Mouse (Mus musculus) stomach, postnatal 0 days (tissue): ENCODE measurements around the gene Golga4.

Source experiments
- CTCF ChIP-seq: IDR thresholded peaks from 2 replicates; pipeline ENCODE4 v1.5.1; 2016; ENCODE audit warnings: antibody characterized with exemption, low read depth, mild to moderate bottlenecking, moderate library complexity
- EP300 ChIP-seq: optimal IDR thresholded peaks from 2 replicates; pipeline ENCODE3; 2016; ENCODE audit warnings: antibody characterized with exemption

- TF ChIP-seq CTCF (no peak), EP300 (no peak)
Measured at GRCm38 (mm10) chr9:118507552-118507951, 1.5 kb downstream of the Golga4 start.
